ENCODE assay signal across 8 mouse cellular contexts in the genomic region with DNA sequence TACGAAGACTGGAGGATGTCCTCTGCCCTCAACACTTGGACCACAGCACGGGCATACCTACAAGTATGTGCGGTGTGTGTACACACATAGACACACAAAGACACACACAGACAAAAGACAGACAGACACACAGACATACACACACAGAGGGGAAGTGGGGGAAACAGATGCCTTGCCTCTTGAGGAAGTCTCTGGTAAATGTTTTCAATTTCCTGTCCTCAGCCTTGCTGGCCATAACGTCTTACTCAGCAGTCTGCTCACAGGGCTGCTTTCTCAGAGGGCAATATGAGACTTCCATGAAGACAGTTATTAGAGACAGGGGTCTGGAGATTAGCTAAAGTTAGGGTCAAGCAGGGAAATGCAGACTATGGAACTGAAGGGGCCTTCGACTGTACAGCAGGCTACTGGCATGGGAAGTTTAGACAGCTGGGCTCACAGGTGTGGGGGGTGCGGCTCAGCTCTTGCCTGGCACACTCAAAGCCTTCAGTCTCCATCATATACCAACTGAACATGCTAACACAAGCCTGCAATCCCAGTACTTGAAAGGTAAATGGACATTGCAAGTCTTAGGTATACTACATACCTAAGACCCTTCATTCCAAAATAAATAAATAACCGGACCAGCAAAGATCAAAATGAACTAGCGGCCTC.
DNase-seq lines count a peak whose midpoint lies in the region; ATAC-seq lines count a peak whose summit lies in the region.

No protein-coding gene starts in this region.

- no peak for ATAC-seq in heart, embryonic 14.5 days (ENCODE audit: insufficient number of reproducible peaks, insufficient read depth, low FRiP score, low read depth)
- no peak for ATAC-seq in embryonic facial prominence, embryonic 15.5 days (ENCODE audit: insufficient number of reproducible peaks, low FRiP score, low TSS enrichment, low read depth)
- ATAC-seq in megakaryocyte, adult 5-6 weeks (ENCODE audit: poor library complexity, severe bottlenecking), result peak; percentile 69

- DNase-seq in heart, postnatal 36 days, result no peak
- peak; percentile 32 for DNase-seq in A20 (ENCODE audit: low read depth, low spot score)
- no peak for DNase-seq in urinary bladder, postnatal 10 days (ENCODE audit: low spot score)
- DNase-seq in adrenal gland, postnatal 25 days, result no peak
- no peak for DNase-seq in urinary bladder, postnatal 25 days (ENCODE audit: low spot score)

- peaks cover 38 to 45% of the 10 kb centered on the region in 2 experiments for H3K4me1 ChIP-seq in heart, embryonic 14.5 days (ENCODE audit: control insufficient read depth in 2 of 2, insufficient read depth in 2 of 2, low read length in 2 of 2)
- H3K4me1 ChIP-seq in embryonic facial prominence, embryonic 15.5 days, result peaks cover 57% of the 10 kb centered on the region

- H3K9ac ChIP-seq in heart, embryonic 14.5 days (ENCODE audit: low read length), result no peak overlapping the region
- H3K9ac ChIP-seq in embryonic facial prominence, embryonic 15.5 days, result no peak overlapping the region

- H3K9me3 ChIP-seq in heart, embryonic 14.5 days (ENCODE audit: control insufficient read depth, low read length), result no peaks in the 10 kb centered on the region
- H3K9me3 ChIP-seq in embryonic facial prominence, embryonic 15.5 days (replicated peaks), result no peaks in the 10 kb centered on the region

- no peaks in the 10 kb centered on the region for H3K36me3 ChIP-seq in heart, embryonic 14.5 days (ENCODE audit: control insufficient read depth, insufficient read depth, low read length)
- H3K36me3 ChIP-seq in embryonic facial prominence, embryonic 15.5 days, result no peaks in the 10 kb centered on the region

- WGBS in heart, embryonic 14.5 days, result 75% methylated on average over 8 of the region's 8 CpGs
- WGBS in embryonic facial prominence, embryonic 15.5 days, result 52% methylated on average over 8 of the region's 8 CpGs

- H3K4me2 ChIP-seq in heart, embryonic 14.5 days (ENCODE audit: low read length), result no peak overlapping the region
- no peak overlapping the region for H3K4me2 ChIP-seq in embryonic facial prominence, embryonic 15.5 days (replicated peaks)

- intact Hi-C loops in heart, postnatal 36 days (cut with DNase I), result no loop called here

- H3K27ac ChIP-seq in heart, embryonic 14.5 days (replicated peaks in 1 of 2; ENCODE audit: control insufficient read depth in 1 of 2, insufficient read depth in 1 of 2, low read depth in 2 of 2, low read length in 2 of 2), result peak overlapping the region; percentile 34 to 38; a peak in 3 of 4 replicates
- peak overlapping the region; percentile 12 for H3K27ac ChIP-seq in embryonic facial prominence, embryonic 15.5 days (replicated peaks)

- H3K4me3 ChIP-seq in heart, embryonic 14.5 days (ENCODE audit: control insufficient read depth in 1 of 2, insufficient read depth in 1 of 2, low read depth in 1 of 2, low read length in 2 of 2), result no peak overlapping the region
- H3K4me3 ChIP-seq in embryonic facial prominence, embryonic 15.5 days (replicated peaks), result no peak overlapping the region

- H3K27me3 ChIP-seq in heart, embryonic 14.5 days (ENCODE audit: control insufficient read depth, insufficient read depth, low read length), result no peaks in the 10 kb centered on the region
- H3K27me3 ChIP-seq in embryonic facial prominence, embryonic 15.5 days, result no peaks in the 10 kb centered on the region
